Mouse (Mus musculus): ENCODE measurements around the gene Odc1.
"Not testable (repeated sequence)": the region's sequence is repeated elsewhere in the genome, so short reads cannot be mapped to it uniquely, and the experiment has no call there.

Gene Odc1

DNA sequence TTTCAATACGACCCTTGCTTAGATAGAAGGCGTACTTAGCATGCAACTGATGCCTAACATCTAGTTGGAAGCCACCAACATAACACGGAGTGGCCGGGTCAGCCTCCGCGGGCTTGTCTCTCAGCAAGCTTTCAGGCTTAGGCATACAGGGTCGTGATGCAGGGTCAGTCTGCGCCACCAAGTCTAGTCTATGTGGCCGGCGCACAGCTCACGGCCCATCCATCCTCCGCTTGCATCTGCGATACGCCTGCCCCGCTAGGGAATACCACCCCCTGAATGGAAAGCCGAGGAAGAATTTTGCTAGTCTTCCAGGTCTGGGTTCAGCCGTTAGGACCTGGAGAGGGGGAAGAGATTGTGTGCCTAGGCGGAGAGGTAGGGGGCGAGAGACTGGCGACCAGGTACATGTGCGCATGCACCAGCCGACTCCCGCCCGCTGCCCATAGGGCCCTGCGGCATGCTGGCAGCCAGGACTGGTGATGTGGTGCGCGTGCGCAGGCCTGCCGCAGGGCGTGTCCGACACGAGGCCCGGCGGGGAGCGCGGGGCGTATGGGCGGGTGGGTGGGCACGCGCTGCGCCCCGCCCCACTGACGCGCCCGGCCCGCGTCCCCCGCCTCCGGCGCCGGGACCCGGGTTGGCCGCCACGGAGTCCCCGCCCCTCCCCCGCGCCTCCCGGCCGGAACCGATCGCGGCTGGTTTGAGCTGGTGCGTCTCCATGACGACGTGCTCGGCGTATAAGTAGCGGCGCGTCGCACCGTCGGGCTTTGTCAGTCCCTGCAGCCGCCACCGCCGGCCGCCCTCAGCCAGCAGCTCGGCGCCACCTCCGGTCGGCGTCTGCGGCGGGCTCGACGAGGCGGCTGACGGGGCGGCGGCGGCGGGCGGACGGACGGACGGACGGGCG, at the start of gene Odc1:
TSS of gene Odc1 (plus strand) at position 586 of the 898 bp plus-strand sequence.
- peak; percentile 99 for DNase-seq

DNA sequence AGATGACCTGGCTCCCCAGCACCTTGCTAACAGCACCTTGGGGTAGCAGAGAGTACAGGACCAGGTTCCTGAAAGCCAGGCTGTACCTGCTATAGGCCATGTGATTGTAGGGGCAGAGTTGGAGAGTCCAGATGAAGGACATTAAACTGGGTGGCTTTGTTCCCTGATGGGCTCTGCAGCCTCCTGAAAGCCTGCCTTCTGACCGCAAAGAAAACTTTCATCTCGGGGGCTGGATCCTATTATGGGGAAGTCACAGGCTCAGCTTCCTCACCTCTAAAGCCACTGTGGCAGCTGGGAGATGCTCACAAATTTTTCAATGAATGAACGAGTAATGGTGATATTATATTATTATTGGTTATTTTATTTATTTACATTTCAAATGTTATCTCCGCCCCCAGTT, 49.8 kb upstream of the Odc1 start:
- no peak for DNase-seq

DNA sequence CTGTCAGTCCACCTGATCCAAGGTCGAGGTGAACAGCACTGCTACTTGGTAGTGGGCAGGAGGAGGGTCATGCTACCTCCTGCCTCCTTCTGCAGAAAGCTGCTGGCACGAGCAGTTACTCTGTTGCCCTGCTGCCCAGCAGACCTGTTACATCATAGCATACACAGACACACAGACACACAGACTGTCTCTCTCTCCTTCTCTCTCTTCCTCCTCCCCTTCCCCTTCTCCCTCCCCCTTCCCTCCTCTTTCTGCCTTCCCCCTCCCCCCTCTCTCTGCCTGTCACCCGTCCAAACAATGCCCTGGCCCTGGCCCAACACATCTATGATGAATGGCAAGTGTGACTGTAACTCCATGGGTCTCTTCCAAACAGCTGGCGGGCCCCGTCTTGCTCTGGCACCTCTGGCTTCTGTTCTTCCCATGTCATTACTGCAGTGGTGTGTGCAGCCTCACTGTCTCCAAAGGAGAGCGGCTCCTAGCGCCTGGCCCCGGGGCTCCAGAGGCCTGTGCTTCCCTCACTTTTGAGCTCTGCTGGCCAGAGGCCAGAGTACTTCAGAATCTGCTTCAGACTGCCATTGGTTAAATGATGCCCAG, 48.6 kb upstream of the Odc1 start:
- DNase-seq = no peak

DNA sequence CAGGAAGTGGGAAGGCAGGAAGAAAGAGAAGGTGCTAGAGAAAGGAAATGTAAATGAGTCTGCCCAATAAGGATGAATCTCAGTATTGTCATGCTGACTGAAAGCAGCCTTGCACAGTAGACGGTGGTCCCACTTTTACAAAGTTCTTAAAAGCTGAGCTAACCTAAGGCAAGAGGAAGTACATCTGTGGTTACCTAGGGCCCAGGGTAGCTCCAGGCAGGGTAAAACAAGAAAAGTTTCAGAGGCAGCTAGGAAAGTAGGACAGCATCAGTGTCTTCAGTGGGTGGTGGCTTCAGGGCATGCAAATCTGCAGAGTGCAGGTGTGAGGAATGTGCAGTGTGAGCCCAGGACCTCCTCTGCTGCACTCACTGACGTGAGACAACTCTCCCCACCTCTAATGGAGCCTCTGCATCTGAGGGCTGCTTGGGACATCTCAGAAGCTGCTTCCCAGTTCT, 38.9 kb upstream of the Odc1 start:
- peak; percentile 53 to 74 for DNase-seq

DNA sequence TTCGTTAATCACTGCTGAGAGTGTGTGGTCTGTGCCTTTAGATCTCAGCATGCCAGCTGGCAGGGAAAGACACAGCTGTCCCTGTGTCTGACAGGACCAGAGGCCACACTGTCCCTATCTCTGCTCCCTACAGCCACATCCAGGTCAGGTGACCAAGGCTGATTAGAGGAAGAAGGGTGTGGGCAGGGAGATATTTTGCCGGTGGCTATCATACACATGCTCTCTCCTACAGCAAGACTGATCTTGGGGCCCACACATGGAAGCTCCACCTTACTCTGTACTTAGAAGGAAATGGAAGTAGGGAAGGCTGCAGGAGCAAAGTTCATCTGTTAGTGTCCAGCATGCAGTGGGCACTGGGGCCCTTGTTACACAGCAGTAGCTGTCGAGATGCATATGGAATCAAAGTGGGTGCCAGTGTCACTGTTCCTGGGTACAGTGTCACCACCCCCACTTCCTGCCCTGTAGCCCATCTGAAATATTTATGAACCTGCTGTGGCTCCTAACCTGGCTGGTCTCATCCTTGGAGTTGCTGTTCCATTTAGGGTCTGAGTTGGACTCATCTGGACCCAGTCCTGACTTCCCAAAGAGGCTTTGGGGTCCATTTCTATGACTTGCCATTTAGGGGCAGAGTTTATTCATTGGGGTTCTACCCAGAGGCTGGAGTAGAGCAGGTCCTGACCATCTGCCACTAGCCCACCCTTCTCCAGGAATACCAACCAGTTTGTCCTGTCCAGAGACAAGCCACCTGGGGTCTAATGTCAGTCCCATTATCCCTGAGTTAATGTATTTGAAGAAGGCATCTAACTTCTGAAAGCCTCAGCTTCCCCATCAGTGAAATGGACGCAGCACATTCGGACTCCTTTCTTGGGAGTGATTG, 38.2 kb upstream of the Odc1 start:
- peak in 1 of 2 experiments; percentile 36 for DNase-seq

DNA sequence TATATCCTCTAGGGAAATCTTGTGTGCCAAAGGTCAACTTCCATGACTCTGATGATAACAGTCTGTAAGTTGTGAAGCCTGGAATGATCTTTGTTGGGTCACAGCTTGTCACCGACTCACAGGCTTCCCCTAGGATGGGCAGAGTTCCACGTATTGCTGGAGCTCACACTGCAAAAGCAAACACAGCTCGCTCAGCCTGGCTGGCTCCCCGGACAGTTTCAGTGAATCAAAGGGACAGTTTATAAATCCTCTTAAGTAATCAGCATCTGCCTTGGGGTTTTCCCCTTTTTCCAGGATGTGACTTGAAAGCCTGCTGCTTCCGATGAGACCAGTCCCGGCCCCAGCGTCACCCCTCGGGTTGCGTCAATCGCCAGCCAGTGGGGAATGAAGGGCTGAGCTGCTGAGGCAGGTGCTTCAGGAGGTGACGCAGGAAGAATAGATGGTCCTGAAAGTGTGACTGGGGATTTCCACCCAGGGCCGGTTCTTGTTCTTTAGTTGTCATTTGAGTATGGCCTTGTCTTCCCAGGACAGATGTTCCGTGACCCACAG, 37.5 kb upstream of the Odc1 start:
- peak in 1 of 2 experiments; percentile 25 for DNase-seq

DNA sequence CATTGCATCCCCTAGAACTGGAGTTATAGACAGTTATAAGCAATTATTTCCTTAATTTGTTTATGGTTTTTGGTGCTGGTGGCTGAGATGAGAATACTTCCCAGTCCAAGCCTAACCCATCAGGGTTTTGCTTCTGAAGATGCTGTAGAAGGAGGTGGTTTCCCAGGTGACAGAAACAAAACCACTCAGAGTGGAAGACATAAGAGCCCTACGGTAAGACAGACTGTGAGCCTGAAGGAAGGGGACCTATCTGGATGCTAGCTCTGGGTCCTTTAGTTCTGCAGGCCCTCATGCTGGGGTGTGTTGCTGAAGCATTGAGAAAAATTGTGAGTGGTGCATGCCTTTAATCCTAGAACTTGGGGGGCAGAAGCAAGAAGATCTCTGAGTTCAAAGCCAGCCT, 35.3 kb upstream of the Odc1 start:
- no peak for DNase-seq

DNA sequence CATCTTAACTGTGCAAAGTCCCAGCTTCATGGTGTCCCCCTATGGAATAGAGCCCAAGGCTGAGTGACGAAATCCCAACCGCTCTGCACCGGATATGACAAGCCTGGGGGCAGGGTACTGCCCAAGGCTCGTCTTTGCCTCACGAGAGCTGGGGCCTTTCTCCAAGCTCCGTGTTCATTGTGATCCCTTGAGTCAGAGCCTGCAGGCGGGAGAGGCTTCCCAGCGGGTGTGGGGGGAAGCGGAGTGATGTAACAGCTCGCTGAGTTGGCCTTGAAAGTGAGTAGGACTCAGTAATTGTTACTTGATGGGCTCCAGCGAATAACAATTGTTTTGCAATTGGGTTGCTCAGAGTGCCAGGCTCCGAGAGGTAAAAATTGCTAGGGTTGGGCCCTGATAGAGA, 34.4 kb upstream of the Odc1 start:
- DNase-seq = no peak

DNA sequence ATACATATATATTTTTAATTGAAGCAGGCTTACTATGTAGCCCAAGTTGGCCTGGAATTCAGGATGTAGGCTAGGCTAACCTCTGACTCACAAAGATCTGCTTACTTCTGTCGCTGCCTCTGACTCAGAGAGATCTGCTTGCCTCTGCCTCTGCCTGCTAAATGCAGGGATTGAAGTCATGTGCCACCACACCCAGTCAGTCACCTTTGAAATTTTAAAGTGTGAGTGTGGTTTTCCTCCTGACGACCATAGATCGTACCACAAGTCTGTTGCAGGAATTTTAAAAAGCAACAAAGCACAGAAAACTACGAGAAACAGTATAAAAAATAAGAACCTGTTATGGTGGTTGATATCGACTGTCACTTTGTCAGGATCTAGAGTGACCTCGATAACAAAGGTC, 33.6 kb upstream of the Odc1 start:
- no peak for DNase-seq

DNA sequence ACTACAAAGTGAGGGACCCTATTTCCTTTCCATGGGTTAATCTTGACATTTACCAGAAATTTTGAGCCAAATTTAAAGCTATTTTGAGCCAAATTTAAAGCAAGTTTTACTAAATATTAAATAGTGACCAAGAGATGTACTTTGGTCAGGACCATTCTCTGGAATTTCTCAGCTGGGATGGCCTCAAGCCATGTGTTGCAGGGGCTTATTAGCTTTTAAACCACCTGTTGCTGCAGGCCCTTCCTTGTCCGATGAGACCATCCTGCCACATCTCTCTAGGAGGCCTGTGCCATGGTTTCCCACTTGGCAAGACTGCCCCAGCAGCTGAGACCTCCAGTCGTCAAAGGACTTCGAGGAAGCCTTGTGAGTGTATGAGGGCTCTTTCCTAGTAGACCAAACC, 15.4 kb upstream of the Odc1 start:
- no peak for DNase-seq

DNA sequence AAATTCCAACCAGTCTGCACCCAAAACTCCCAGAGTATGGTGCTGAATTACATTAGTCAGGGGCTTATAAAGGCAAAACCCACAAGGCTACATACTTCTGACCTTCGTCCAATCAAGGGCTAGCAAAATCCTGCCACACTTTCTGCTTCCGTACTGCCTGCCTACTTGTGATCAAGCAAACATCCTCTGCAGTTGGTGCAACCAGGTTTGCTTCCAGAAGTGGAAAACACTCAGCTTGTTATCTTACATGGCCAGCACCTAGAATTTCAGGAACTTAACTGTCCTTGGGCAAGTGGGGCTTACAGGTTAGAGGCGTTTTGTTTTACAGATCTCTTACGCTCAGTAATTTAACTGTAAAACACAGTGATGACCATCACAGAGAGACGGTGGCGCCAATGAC, 14.9 kb upstream of the Odc1 start:
- DNase-seq = no peak

DNA sequence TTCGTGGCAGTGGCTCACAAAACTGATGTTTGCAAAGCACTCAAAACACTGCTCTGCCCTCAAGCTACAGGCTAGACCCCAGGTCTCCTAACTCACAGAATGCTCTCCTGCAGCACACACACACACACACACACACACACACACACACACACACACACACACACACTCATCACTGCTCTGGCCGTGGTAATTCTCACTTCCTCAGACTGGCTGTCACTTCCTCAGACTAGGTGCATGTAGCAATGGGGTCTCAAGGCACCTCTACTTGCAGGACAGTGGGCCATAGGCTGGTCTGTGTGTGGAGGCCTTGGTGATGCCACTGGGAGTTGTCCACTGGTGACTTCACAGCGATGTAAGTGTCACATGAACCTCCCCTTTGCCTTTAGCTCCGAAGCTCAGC, 13.8 kb upstream of the Odc1 start:
- DNase-seq = no peak

DNA sequence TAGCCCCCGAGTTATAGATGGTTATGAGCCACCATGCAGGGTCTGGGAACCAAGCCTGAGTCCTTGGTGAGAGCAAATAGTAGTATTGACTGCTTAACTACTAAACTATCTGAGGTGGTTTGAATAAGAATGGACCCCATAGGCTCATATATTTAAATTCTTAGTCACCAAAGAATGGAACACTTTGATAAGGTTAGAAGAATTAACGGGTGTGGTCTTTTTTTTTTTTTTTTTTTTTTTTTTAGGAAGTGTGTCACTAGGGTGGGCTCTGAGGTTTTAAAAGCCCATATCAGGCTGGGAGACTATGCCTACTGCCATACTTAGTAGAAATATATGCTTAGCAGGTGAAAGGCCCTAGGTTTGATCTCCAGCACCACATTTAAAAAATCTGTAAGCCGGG, 8.4 kb upstream of the Odc1 start:
- no peak for DNase-seq

DNA sequence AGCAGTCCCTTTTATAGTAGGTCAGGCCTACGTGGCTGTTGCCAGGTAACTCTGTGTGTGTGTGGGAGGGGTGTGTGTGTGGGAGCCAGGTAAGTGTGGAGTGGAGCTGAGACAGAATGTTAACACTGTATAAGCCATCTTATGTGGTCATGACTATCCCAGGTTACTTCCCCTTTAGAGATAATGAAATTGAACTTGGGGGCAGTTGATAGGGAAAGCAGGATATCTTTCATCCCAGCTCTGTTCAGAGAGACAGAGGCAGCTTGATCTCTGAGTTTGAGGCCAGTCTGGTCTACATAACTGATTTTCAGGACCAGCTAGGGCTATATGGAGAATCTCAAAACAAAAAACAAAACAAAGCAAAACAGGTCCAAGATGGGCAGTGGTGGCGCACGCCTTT, 7.4 kb upstream of the Odc1 start:
- no peak for DNase-seq

DNA sequence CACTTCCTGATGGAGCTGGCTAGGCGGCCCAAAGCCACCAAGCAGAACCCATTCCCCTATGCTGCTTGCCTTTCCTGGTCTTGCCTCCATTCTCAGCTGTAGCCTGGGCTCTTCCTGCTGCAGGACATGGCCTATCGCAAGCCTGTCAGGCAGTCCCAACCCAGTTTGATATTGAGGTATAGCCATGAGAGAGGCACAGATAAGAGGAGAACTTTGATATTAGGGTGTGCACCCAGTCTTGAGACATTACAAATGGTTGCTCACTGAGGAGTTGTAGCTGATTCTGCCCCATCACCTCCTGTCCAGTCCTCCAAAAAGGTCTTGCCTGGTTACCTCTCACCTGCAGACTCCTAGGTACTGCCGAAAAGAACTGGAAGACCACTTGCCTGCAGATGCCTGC, 6.5 kb upstream of the Odc1 start:
- no peak for DNase-seq

DNA sequence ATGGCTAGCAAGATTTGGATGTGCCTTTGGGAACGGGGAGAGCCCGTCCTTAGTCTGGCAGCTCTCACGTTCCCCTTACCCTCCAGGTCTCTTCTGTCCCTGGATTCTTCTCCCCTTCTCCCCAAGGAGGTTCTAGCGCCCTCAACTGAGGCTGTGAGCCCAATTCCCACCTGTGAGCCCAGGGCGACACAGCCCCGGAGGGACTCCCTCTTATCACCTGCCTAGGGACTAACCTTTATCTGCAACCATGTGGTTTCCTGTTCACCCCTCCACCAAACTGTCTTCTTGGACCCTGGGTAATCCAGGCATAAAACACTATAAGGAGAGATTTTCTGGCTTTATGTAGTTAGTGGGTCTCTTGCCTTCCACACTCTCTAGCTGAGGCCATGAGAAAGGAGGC, 5.6 kb upstream of the Odc1 start:
- DNase-seq = no peak

DNA sequence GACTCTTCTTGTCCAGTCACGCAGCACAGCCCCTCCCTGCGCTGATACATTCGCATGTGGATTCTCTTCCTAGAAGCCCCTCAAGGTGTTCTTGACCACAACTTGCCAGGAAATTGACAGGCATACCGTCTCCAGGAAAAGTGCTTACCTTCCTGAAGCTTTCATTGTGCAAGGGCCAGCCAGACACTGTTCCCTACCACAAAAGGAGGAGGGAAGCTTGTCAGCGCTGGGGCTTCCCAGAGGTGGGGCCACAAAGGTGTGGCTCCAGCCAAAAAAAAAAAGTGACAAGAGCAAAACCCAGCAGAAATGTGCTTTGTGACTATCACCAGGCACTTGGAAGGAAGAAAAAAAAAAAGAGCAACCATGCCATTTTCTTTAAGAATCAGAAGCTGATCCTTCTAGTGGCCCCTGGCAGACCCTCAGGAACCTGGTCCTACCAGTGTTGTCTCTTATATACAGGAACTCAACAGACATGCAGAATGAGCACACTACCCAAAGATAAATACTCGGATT, 4.5 kb upstream of the Odc1 start:
- no peak for DNase-seq

DNA sequence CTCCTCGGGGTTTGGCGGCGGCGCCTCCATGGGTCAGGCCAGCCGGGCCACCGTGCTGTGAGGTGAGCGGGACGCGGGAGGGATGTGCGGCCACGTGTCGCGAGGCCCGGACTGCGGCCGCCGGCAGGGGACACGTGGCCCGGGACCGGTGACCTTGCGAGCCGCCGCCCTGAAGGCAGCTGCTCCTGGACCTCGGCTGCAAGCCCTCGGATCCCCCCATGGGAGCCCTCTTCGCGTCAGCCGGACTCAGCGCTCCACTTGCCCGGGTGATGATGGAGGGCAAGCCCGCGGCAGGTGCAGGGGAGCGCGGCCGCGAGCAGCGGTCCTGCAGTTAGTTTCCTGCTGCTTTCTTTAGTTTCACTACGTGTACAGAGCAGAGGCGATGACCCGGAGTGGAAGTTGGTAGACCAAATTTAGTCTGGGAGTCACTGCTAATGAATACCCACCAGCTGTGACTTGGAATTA, 545 bp downstream of the Odc1 start:
- no peak for DNase-seq

DNA sequence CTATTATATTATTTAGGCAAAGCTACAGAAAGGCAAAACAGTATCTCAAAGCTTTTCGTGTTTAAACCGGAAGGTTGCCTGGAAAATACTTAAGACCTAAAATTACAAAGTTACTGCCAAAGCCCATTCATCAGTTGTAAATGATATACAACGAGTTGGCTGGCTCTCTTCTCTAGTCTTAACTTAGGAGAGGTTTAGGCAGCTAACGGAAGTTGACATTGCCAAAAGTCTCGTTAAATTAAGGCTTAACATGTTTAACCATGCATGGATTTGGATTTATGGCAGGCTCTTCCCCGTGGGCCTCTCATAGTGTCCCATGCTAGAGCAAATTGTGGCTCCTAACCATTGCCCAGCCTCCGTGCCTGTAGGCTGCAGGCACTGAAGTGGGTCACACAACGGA, 1.3 kb downstream of the Odc1 start:
- no peak for DNase-seq

DNA sequence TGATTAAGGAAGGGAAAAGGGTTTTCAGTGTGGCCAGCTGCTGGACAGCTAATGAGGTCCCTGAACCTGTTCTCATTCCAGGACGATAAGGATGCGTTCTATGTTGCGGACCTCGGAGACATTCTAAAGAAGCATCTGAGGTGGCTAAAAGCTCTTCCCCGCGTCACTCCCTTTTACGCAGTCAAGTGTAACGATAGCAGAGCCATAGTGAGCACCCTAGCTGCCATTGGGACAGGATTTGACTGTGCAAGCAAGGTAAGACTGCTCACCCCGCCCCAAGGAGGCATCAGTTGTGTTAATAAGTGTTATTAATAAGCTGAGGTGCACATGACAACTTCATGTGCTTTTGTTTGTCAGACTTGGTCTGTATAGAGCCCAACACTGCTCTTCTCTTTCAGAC, 3.0 kb downstream of the Odc1 start:
- DNase-seq = not testable (repeated sequence)

DNA sequence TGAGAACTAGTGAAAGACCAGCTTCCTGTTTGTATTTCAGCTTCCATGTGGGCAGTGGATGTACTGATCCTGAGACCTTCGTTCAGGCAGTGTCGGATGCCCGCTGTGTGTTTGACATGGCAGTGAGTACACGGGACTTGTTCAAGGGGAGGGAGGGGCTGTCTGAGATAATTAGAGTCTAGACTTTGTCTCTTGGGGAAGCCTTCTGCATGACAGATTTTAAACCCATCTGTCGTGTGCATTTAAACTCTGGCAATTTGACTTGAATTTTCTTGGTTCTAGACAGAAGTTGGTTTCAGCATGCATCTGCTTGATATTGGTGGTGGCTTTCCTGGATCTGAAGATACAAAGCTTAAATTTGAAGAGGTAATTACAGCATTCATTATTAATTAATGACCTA, 3.9 kb downstream of the Odc1 start:
- no peak for DNase-seq

DNA sequence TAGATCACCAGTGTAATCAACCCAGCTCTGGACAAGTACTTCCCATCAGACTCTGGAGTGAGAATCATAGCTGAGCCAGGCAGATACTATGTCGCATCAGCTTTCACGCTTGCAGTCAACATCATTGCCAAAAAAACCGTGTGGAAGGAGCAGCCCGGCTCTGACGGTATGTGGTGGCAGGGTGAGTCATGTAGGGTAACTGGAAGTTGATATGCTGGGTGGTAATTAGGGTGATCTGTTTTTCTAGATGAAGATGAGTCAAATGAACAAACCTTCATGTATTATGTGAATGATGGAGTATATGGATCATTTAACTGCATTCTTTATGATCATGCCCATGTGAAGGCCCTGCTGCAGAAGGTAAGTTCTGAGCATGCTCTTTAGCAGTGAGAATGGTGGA, 4.8 kb downstream of the Odc1 start:
- DNase-seq = not testable (repeated sequence)
